Mouse (Mus musculus) layer of hippocampus, postnatal 36 days (tissue): ENCODE data around the gene Mapk6. TPM values are rescaled to one million over a fixed set of nuclear protein-coding genes. Genes with fewer than 3 reads are reported as not detected.
"Not testable (repeated sequence)": the region's sequence is repeated elsewhere in the genome, so short reads cannot be mapped to it uniquely, and the experiment has no call there.

ENCODE experiments used
- DNase-seq, 2 experiments: peaks; one replicate each; pipeline ENCODE4 v3.0.0; 2022
- total RNA-seq, 2 experiments: library from RNA; stranded (reverse); gene quantifications; 2 replicates each; pipeline ENCODE4 v1.2.3; 2021

Gene Mapk6
- total RNA-seq: 10 to 100 TPM; 27.4 to 28.1 TPM

- peak; percentile 96 to 97 for DNase-seq
Observed at GRCm38 (mm10) chr9:75409852-75410378, at the start of gene Mapk6. Gene Mapk6 (minus strand): TSS chr9:75410005.

DNA sequence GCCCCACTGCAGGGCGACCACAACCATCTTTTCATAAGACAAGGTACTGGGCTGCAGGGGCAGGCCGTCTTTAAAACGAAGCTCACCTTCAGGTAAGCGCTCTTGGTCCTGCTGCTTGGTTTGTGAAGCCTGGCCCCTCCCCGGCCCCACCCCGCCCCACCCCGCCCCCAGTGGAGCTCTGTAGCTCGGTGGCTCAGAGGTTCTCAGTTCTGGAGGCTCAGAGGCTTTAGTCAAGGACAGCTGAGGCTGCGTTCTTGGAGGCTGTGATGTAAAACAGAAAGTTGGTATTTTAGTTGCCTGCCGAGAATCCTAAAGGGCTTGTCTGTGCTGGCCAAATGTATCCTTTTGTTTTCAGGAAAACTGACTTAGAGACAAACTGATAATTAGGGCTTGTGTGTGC, 45.9 kb upstream of the Mapk6 start:
- no peak for DNase-seq

DNA sequence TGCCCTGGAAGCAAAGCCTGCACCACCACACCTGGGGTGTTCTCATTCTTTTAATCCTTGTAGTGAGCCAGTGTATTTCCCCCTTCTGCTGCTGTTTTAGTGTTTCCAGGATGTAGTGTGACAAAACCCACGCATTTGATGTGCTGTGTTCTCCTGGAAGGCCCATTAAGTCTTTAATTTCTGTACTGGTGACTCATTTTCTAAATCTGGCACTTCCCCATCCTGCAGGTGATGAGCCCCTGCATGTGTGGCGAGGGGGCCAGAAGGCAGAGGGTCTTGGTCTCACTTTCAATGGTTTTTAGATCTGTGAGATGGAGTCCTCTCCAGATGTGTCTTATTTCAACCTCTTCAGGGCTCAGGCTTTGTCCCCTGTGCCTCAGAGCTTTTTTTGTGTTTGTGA, 44.2 kb upstream of the Mapk6 start:
- no peak for DNase-seq

GRCm38 (mm10) chr9:75448021-75448420, 38.2 kb upstream of the Mapk6 start:
- no peak for DNase-seq

GRCm38 (mm10) chr9:75446574-75446973, 36.8 kb upstream of the Mapk6 start:
- not testable (repeated sequence) for DNase-seq

DNA sequence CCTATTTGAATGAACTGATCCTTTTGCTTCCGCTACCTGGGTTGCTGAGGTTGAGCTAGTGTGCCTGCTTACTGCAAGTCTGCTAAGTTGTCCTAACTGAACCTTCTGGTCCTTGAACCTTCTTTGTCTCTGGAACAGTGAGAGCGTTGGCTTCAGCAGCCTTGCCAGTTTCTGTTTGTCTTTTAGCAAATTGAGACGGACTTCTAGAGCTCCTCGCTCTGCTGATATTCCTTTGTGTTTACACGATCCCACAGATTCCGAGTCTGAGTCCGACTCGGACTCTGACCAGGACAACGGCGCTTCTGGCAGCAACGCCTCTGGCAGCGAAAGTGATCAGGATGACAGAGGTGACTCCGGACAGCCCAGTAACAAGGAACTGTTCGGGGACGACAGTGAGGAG, 35.2 kb upstream of the Mapk6 start:
- no peak for DNase-seq

GRCm38 (mm10) chr9:75441691-75442131, 31.9 kb upstream of the Mapk6 start:
- peak in 1 of 2 experiments; percentile 59 for DNase-seq

DNA sequence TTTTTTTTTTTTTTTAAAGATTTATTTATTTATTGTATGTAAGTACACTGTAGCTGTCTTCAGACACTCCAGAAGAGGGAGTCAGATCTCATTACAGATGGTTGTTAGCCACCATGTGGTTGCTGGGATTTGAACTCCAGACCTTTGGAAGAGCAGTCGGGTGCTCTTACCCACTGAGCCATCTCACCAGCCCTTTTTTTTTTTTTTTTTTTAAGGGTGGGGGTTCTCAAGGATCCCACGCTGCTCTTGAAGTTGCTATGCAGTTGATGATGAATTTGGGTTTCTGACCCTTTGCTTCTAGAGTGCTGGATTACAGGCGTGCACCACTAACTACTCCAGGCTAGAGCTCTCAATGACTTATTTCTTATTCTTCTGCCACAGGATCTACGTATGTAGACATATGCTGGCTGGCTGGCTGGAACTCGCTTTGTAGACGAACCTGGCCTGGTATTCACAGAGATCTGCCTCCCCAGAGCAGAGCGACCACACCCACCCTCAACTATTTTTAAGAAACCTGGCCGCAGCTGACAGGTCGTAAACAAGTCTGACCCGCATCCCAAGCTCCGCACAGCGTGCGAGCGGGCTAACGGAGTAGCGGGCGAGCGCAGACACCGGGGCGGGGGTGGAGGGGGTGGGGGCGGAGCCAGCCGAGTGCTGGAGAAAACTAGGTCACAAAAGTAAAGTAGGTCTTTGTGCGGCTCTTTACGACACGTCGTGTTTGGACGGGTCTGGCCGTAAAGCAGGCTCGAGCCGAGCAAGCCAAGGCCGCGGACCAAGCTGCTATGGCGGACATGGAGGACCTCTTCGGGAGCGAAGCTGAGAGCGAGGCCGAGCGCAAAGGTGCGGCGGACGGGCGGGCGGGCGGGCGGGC, 31.2 kb upstream of the Mapk6 start, which contains the start of gene Leo1:
TSS of gene Leo1 (plus strand) at position 729 of the 871 bp plus-strand sequence.
- DNase-seq: peak; percentile 86

DNA sequence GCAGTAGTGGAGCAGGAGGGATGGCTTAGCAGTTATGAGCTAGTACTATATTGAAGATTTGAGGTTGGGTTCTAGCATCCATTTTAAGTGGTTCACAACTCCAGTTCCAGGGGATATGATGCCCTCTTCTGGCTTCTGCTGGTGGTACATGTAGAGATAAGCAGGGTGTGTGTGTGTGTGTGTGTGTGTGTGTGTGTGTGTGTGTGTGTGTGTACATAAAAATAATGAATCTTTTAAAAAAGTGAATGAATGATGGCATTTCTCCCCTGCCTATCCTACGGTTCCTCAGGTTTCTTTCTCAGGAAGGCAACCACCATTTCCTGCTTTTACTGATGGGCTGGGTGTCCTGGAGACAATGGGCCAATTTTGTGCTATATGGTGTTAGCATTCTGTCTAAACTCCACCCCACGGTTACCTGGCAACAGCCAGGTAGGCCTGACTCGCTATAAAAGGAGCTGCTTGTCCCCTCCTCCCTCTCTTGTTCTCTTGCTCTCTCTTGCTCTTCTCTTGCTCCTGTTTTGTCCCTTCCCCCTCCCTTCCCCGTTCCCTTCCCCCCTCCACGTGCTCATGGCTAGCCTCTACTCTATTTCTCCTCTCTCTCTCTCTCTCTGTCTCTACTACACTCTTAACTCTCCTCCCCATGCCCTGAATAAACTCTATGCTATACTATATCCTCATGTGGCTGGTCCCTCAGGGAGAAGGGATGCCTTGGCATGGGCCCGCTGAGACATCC, 28.0 kb upstream of the Mapk6 start:
- DNase-seq: no peak

- peak; percentile 35 to 40 for DNase-seq
Observed at GRCm38 (mm10) chr9:75435918-75436317, 26.1 kb upstream of the Mapk6 start.

DNA sequence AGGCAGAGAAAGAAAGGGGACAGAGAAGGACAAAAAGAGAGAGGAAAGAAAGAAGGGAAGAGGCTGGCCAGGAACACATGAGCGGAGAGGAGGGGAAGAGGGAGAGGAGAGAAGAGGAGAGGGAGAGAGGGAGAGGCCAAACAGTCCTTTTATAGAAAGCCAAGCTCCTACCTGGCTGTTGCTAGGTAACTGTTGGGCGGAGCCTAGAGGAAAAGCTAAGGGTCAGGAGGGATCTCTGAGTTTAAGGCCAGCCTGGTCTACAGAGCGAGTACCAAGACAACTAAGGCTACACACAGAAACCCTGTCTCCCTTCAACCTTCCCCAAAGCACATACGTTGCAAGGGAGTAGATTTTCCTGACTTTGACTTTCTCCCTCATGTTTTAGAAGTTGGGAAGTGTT, 25.5 kb upstream of the Mapk6 start:
- no peak for DNase-seq

- no peak for DNase-seq
Observed at GRCm38 (mm10) chr9:75434872-75435271, 25.1 kb upstream of the Mapk6 start.

- DNase-seq: peak in 1 of 2 experiments; percentile 10
Observed at GRCm38 (mm10) chr9:75434172-75434793, 24.5 kb upstream of the Mapk6 start.

DNA sequence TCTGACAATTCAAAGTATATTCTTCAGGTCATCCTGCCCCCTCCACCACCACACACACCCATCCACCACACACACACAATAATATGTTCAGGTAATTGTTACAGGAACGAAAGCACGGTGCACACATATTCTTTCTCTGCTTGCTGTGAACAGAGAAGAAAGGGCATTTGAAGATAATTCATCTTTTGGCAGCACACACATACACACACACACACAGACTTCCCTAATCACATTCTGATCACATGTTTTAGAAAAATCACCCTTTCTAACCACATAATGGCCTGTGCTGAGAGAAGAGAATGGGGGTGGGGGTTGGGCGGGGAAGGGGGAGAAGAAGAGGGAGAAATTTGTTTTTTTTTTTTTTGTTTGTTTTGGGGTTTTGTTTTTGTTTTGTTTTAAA, 22.9 kb upstream of the Mapk6 start:
- no peak for DNase-seq

- DNase-seq: no peak
Observed at GRCm38 (mm10) chr9:75430822-75431621, 21.2 kb upstream of the Mapk6 start.

DNA sequence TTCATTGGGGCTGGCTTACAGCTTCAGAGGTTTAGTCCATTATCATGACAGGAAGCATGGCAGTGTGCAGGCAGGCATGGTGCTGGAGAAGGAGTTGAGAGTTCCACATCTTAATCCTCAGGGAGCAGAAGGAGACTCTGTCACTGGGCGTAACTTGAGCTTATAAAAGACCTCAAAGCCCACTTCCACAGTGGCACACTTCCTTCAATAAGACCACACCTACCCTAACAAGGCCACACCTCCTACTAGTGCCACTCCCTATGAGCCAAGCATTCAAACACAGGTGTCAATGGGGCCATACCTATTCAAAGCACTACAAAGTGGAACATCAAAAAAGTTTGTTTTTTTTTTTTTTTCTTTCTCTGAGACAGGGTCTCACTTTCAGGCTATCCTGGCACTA, 19.9 kb upstream of the Mapk6 start:
- DNase-seq: no peak

- DNase-seq: no peak
Observed at GRCm38 (mm10) chr9:75429040-75429439, 19.2 kb upstream of the Mapk6 start.

GRCm38 (mm10) chr9:75428274-75428600, 18.4 kb upstream of the Mapk6 start:
- DNase-seq: no peak

DNA sequence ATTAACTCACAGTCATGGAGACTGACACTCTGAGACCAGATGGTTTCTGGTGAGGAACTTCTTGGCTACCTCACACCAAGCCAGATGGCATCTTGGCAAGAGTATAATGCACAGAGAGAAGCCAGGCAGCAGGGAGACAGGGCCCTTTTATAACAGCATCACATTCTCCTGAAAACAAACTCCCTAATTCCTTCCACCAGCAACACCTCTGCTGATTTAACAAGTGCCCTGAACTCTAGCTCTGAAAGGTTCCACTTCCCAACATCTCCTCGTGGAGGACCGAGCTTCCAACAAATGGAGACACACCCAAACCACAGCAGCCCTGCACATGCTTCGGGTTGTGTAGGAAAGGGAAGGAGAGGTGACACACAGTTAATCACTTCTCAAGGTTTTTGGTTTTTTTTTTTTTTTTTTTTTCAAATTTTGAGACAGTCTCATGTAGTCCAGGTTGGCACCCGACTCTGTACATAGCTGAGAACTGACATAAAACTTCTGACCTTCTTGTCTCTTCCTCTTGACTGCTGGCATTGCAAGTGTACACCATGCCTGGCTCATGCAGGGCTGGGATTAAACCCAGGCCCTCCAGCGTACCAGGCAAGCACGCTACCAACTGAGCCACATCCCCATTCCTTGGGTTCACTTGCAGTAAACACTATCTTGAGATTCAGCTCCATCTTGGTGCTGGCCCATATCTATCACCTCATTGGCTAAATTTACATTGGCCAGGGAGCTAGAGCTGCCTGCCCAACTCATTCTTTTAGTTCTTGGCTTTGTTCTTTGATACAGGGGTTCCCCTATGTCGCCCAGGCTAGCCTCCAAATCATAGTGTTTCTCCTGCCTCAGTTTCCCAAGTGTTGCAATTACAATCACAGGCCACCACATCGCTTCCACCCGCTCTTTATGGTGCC, 17.8 kb upstream of the Mapk6 start:
- peak; percentile 42 to 47 for DNase-seq

DNA sequence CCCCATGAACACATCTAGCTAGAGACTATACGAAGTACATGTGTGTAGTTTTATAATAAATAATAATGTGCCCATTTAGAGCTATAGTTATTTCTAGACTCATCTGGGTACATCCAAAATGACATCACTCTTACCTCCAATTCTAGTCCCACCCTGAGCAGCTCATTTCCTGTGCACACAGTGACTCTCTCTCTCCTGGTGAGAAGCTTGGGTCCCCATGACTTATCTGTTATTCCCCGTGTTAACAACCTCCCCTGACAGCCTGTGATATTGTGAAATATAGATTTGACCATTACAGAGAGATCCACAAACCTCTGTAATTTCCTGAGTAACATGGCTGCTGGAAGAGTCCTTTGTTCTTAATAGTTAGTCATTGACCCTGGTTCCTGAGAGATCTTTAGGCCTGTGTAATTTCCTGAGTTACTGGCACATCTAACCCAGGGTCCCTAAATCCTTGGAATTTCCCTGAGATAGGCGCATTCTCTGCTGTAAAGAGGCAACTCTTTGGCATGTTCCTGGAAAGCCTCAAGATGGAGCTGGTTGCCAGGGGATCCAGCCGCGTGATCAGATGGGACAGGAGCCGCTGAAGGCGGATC, 16.1 kb upstream of the Mapk6 start:
- no peak for DNase-seq
